Mouse (Mus musculus) layer of hippocampus, adult 18-20 months (tissue): Measurements from ENCODE around the gene Pdilt. TPM values are rescaled to one million over a fixed set of nuclear protein-coding genes. Genes with fewer than 3 reads are reported as not detected.
"Not testable (repeated sequence)": the region's sequence is repeated elsewhere in the genome, so short reads cannot be mapped to it uniquely, and the experiment has no call there.

Source experiments
- DNase-seq, 2 experiments: peaks; one replicate each; pipeline ENCODE4 v3.0.0; 2022; ENCODE audit warnings: low spot score in 2 of 2
- long read RNA-seq: library from polyadenylated mRNA; stranded (forward); transcript quantifications from one replicate; pipeline ENCODE4 v2.0.0, GENCODE M21; 2021
- total RNA-seq, 2 experiments: library from RNA; stranded (reverse); gene quantifications; 2 replicates each; pipeline ENCODE4 v1.2.3; 2021

The Pdilt gene
- total RNA-seq = not detected
- long read RNA-seq = 0 reads

DNA sequence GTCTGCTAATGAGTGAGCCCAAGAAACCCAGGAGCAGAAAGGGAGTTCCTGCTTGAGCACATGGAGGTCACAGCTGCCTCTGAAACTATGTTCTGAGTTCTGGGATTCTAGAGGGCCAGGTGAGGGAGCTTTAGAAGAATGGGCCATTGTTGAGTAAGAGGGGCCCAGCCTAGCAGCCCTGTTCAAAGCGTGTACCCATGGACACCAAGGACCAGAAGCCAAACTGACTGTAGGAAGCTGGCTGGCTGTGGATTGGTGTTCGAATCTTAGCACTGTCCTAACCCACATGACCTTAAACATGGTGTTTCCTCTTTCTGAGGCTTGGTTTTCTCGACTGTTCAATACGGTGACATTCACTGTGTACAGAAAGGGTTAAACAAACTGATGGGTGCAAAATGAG, at the start of gene Pdilt:
Gene Pdilt, minus strand, starts transcription at position 101 of the 400 bp plus-strand sequence.
- no peak for DNase-seq

DNA sequence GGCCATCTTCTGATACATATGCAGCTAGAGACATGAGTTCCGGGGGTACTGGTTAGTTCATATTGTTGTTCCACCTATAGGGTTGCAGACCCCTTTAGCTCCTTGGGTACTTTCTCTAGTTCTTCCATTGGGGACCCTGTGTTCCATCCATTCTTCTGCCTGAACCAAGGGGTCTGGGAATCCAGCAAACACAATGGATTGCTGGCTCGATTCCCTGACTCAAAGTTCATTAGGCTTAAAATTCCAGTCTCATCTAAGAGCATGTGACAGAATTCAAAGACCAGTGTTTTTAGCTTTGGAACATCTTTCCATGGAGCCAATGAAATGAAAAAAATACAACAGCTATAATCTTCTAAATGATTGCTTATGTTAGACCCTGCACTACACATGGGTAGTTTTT, 39.2 kb upstream of the Pdilt start:
- DNase-seq = not testable (repeated sequence)

DNA sequence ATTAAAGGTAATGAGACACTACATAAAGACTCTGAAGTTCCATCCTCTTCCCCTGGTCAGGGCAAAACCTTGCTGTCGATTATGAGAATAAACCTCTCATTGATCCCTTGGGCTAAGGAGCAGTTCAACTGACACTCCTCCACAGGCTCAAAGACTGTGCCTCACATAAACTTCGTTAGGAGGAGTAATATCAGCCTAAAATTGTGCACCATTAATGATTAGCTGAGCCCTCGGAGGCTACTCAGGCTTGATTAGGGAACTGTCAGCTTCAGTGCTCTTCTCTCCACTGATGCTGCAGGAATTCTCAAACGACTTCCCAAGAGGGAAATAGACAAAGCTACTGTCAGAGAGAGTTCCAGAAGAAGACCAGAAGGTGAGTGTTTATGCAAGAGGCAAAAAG, 38.2 kb upstream of the Pdilt start:
- no peak for DNase-seq

DNA sequence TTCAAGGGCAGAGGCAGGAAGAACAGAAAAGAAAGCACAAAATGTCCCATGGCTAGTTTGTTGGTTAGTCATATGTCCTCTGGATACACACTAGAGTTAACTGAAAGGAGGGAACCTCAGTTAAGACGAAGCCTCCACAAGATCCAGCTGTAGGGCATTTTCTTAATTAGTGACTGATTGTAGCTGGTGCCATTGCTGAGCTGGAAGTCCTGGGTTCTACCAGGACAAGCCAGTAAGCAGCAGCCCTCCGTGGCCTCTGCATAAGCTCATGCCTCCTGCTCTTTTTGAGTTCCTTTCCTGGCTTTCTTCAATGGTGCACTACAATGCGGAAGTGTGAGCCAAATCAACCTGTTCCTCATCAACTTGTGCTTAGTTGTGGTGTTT, 37.2 kb upstream of the Pdilt start:
- no peak for DNase-seq

DNA sequence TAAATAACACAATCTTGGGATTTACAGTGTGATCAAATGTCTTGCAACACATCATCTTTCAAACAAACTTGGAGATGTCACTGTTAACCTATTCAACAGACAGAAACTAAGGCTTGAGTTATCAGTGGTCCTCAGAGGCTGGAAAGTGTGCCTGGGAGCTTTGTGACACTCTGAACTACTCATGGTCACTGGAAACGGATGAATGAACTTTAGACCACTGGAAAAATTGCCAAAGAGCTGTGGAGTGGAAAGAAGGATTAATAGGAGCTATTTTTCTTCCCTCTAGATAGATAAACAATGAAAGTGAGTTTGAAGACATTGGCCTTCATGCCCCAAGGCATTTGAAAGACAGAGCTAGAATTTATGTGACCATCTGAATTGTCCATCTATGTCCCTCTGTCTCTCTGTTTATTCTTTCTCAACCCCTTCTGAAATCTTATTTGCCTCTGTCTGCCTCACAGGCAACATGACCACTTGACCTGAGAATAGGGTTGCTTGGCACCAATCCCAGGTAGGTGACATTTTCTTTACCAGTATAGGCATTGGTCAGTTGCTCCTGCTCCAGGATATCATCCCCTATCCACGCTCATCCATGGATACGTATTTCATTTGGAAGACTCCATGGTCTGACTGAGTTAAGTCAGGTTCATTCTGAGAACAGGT, 36.6 kb upstream of the Pdilt start:
- no peak for DNase-seq

DNA sequence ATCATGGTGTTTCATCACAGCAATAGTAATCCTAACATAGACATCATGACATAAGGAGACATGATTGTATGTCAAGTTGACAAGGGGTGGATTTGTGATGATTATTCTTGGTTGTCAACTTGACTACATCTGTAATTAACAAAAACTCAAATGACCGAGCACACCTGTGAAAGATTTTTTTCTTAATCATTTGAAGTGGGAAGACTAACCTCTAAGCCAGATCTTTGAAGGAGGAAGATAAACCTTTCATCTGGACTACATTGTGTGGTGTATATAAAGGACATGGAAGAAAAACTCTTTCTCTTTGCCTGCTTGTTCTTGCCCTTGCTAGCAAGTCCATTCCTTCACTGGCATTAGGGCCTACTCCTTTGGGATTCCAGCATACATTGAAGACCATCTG, 30.8 kb upstream of the Pdilt start, which contains the start of gene Acsm2:
Gene Acsm2, plus strand, starts transcription at position 301 of the 400 bp plus-strand sequence.
- DNase-seq = no peak

DNA sequence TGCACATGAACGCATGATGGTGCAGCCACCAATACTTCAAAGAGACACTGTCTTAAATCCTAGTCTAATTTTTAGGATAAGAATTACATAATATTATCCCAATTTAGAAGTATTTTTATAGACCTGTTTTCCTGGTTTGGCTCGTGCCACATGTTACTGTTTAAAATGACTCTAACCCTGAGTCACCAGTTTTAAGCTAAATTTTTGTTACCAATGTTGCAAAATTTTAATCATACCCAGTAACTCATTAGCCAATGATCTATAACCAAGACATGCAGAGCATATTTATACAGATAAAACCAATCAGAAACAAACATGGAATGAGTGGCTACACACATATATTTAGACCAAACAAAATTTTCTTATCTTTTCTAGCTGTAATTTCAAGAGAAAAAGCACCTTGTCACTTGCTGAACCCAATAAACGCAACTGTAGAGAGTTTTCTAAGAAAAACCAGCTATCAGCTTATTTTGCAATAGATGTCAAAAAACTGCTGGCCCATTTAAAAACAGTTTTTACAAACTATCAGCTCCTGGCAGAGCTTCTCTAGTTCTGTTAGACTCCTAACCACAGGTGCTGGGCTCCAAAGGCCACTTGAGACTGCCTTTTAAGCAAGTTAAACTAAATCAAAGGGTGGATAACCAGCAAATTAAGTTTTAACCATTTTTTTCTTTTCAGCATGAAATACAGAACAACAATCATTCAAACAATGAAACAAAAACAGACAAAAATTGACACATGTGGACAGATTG, 27.4 kb upstream of the Pdilt start:
- no peak for DNase-seq

DNA sequence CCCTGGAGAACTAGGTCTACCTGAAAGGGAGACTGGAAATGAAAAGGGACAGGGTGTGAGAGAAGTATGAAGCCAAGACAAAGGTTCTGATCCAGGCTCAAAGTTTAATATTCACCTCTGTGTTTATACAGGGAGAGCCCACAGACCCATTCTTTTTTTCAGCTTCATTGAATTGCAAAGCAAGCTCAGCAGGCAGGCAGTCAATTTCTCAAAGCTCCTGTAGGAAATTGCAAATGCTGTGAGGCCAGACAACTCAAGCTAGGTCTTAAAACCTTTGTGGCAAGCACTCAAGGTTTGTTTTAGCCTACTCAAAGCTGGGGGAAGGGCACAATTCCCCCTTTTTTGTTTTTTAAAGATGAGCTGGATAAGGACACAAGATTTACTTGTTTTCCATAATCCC, 22.3 kb upstream of the Pdilt start:
- DNase-seq = no peak

DNA sequence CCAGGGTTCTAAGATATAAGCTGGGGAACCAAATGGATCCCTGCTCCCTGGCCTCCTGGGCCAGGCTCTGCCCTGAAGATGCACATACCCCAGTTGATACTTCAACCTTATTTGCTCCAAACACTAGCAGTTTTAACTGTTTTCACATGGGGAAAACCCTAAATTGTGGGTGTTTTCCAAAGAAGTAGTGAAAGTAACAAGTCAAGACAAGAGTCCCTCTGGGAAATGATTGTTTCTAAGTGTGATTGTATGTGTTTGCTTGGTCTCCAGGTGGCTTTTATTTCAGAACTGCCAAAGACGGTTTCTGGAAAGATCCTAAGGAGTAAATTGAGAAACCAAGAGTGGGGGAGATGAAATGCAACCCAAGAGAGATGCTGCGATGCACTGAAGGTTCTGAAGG, 19.2 kb upstream of the Pdilt start:
- no peak for DNase-seq

DNA sequence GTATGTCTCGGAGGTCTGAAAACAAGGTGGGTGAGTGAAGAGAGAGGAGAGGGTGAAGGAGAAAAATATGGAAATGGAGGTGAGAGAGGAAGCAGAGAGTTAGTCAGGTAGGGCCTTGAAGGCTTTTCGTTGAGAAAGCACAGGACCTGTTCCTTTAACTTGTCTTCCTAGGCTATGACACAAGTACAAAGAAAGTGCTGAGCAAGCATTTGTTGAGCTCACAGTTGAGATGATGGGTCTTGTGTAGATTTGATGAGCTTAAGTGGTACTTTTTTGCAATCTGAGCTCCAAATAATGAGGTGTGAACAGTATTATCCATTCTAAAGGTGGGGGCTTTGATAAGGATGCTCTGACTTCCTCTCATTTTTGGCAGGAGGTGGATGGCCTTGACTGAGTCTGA, 11.1 kb upstream of the Pdilt start:
- no peak for DNase-seq

DNA sequence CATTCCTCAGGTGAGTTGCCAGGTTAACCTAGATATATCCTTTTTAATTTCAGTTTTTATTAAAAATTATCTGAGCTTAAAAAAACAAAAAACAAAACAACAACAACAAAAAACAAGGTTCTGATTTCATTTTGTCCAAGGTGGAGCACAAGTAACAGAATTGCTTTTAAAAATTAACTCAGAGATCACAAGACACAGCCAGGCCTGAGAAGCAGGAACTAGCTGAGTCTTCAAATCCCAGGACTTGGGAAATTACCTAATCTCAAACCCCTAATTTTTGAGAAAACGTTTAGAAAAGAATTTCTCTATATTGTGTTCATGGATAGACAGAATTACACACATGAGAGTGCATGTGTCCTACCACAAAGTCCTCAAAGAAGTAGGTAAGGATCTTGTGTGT, 9.6 kb upstream of the Pdilt start:
- DNase-seq = no peak

DNA sequence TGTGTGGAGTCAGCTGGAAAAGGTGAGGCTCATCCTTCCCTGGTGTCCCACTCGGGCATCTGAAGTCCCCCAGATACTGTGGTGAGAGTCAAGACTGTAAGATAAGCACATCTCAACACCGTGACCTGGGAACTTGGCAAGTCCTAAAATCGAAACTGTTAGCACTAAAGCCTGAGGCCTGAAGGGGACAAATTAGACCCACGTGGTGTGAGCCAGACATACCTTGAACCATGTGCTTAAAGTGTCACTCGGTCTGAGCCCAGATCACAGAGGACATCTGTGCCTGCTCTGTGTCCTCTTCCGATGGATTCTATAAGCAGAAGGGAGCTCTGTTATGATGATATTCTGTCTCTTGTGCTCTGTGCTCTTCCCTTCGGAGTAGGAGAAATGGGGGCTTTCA, 5.3 kb upstream of the Pdilt start:
- no peak for DNase-seq

DNA sequence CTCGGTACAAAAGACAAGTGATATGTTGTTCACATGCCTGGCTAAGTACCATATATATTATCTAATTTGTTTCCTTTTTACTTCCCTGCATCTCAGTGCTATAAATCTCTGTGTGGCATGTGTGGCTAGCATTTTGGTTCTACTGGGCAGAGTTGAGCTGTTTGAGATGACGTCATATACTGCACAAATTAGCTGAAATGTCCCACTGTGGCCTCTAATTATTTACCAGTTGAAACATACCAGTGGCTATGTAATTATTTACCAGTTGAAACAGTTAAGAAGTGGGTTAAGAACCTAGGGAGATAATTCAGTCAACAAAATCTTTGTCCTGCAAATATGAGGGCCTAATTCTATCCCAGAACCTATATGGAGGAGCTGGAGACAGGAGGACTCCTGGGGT, 4.3 kb upstream of the Pdilt start:
- DNase-seq = no peak

DNA sequence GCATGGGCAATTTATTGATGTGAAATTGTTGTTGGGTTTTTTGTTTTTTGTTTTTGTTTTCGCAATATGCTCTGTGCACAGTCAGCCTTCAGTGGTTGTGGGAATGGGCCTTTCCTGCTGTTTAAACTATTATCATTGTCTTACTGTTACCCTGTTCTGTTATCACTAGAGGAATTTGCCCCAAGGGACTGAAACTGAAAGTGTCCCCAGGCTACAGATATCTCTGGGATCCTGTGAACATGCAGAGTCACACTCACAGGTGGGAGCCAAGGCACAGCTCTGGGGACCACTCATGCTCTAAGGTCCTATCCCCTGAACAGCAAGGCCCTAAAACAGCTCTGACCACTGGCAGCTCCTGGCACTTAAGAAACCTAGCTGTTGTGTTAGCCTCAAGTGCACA, 3.8 kb upstream of the Pdilt start:
- no peak for DNase-seq

DNA sequence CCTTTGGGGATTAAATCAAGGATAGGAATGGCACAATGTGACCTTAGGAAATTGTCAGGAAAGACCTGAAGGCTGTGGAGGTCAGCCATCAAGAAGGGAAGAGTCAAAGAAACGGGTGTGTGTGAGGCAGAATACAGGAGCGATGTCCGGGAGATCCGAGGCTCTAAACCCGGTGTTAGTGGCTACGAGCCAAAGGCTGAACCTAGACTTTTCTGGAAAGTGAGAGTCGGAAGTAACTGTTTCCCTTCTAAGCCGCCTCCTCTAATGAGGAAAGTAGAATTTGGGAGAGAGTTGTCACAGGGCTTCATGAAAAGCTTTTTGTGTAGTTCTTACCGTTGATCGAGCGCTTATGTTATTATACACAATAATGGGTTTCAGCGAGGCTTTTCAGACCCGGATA, 3.2 kb upstream of the Pdilt start:
- DNase-seq = no peak

DNA sequence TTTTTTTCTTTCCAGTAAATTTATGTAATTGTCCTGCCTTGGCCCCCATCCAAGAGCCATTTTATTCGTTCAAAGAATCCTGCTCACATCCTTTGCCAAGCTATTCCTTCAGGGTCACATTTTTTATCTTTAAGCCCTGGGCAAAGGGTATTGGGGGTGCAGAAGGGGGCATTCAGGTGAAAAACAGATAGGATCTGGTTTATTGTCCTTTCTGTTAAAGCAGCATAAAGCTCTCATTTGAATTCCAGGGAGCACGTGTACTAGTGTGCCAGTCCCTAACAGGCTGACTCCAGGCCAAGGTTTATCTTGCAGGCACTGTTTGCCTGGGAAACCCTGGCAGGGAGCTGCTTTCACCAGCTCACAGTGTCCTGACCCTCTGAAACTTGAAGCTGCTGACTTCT, 2.6 kb upstream of the Pdilt start:
- DNase-seq = peak; percentile 6 to 34

DNA sequence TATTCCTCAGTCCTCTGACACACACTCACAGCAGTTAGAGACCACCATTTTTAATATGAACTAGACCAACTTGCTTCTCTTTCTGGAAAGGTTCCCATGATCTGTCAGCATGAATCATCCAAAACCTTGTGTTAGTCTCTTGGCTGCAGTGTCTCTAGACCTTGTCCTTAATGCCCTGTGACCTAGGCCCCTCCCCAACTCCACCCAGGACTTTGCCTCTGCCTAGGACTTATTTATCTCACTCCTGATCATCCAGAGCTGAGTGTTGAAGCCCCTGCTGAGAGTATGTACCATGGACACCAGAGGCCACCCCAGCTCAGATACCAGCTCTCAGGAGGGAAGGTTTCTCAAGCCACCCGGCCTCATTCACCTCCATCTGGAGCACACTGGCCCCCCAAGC, 904 bp downstream of the Pdilt start:
- no peak for DNase-seq

DNA sequence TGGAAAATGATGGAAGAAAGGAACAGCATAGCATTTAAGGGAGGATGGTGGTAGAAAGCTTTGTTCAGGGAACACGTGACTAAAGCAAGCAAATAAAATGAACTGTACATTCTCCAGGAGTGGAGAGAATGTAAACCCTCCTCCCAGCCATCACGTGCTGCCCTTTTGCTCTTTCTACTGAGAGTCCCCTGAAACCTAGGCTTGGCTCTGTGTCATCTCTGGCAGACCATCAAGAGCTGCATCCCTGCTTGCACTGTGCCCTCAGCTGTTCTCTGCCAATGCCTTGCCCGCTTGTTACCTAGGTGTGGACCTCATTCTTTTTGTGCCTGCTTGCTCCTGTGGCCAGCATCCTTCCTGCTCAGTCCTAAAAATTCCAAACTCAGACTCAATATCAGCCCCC, 1.5 kb downstream of the Pdilt start:
- no peak for DNase-seq

DNA sequence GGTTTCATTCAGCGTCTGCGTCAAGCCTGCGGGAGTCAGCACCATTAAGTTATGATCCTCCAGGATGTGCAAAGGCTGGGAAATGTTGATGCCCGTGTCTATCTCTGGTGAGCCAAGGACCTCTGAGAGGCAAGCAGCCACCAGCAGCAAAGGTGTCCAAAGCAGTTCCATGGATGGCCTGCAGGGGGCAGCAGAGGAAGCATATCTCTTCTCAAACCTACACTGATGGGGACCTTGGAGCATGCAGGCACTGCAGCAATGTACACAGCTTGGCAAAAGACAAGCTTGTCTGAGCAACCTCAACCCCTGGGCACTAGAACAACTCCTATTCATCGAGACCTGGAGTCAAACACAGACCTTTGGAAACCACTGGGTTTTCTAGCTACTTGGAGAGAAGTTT, 3.6 kb downstream of the Pdilt start:
- peak; percentile 70 to 90 for DNase-seq

DNA sequence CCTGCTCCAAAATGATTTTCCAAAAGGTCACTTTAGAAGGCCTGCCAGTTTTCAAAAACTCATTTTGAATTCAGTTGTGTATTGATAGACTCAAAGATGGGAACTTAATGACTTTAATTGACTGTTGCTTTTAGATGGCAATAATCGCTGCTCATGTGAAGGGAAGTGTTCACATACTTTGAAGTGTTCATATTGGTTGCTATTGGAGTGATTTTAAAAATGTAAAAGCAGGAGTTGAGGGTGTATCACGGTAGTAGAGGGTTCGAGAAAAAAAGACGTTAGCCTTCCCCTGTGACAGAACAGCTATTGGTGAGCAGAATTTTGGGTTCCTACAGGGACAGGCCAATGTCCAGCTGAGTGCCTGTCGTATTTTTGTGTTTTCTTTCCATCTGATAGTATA, 4.1 kb downstream of the Pdilt start, which contains the start of gene Acsm5:
Gene Acsm5, plus strand, starts transcription at position 301 of the 400 bp plus-strand sequence.
- DNase-seq = no peak

DNA sequence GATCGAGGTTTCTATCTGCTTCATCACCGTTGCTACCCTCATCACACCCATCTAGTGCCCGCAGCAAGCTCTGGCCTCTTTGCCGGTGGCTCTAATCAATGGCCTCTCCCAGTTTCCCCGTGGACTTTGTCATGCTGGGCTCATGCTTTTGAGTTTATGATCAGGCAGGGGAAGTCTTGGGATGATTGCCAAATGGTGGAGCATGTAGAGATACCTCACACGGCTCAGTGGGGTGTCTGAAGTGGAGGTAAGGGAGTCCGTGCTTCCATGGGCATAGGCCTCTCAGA, 7.1 kb downstream of the Pdilt start:
- DNase-seq = no peak

DNA sequence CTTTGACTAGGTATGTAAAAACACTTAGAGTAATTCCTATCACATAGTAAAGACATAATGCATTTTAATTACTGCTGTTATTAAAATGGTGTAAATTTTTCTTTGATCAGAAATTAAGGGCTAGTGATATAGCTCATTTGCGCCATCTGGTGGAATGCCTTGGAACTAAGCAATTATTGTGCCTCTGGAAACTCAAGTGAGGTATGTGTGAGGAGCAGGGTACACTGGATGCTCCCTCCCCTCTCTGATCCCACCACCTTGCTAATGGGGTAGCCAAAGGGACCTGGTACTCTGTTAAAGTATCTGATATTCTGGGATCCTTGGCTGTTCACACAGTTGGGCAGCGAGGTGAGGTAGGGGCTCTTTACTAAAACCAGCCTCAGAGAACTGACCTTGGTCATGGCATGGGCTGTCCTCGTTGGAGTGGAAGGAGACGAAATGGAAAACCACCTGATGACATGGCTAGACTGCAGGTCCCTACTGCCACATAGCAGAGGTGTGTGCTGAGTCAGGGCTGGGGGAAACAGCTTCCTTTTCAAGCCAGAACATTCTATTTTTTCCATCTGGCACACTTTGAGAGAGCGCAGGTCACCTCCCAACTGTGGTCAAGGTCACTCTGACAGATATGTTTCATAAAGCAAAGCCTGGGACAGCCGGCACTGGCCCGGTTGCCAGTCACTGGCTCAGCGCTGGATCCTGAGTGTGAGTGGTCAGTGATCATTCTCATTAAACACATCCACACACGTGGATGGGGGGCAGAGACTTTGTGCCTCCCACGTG, 7.6 kb downstream of the Pdilt start:
- DNase-seq = peak in 1 of 2 experiments; percentile 78
